Mouse (Mus musculus) bone marrow macrophage, adult 2 months (primary cell): ENCODE results near the gene Osbpl2.

ENCODE experiments used
- CTCF ChIP-seq: IDR thresholded peaks from 2 replicates; pipeline ENCODE4 v1.5.1; 2012; ENCODE audit warnings: low read depth, mild to moderate bottlenecking, low read length, moderate library complexity
- POLR2A ChIP-seq: IDR thresholded peaks from 2 replicates; pipeline ENCODE4 v1.6.1; 2012; ENCODE audit warnings: mild to moderate bottlenecking, low read depth, low read length, borderline replicate concordance

- TF ChIP-seq CTCF (no peak), POLR2A (no peak)
These were observed 4.9 kb upstream of the Osbpl2 start for GRCm38 (mm10) chr2:180113909-180114890.
